Mouse (Mus musculus): ENCODE results near the gene Ccnb3.
"Not testable (repeated sequence)": the region's sequence is repeated elsewhere in the genome, so short reads cannot be mapped to it uniquely, and the experiment has no call there.

The Ccnb3 gene

GRCm38 (mm10) chrX:7041519-7041918, at the start of gene Ccnb3:
TSS of gene Ccnb3 (minus strand) at chrX:7041619.
- DNase-seq (ENCODE audit: low read depth): no peak

DNA sequence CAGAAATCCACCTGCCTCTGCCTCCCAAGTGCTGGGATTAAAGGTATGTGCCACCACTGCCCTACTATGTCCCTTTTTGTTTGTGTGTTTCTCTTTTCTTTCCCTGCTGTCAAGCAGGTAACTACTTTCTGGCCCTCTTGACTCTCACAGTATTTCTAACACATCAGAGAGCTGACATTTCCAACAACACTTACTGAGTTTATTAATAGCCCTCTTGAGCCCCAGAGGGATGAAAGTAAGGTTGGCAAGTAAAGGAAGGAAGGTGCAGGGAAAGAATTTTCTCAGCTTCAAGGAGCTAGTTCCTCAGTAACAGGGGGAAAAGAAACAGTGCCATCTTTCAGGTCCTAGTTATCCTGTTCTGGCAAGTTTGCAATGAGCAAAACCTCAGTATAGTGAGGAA, 48.9 kb upstream of the Ccnb3 start:
- DNase-seq (ENCODE audit: low read depth): no peak

GRCm38 (mm10) chrX:7085878-7086277, 44.5 kb upstream of the Ccnb3 start:
- DNase-seq (ENCODE audit: low read depth): no peak

DNA sequence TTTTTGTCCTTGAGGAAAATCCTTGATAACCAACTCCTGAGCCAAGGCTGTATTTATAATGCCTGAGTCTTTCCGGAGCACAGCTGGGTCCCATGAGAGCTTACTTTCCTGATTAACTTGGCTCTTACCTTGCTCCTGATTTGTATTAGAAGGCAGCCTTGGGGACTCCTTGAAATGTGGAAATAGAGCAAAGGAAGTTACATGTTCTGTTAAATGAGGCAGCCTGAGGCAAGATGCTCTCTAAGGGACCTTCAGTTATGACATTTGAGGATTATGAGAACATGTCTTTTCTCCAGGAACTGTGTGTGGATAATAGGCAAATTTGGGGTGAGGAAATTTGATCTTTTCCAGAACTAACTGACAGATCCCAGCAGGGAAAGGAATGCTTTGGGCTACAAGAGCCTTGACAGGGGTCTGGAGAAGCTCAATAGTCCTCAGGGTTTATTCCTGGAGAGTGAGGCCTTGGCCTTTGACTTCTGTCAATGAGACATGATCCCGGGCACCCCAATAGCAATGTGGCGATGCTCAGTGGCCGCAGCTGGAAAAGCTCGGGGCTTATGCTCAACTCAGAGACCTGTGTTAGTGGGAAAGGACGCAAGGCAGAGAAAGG, 38.5 kb upstream of the Ccnb3 start:
- DNase-seq (ENCODE audit: low read depth): no peak

DNA sequence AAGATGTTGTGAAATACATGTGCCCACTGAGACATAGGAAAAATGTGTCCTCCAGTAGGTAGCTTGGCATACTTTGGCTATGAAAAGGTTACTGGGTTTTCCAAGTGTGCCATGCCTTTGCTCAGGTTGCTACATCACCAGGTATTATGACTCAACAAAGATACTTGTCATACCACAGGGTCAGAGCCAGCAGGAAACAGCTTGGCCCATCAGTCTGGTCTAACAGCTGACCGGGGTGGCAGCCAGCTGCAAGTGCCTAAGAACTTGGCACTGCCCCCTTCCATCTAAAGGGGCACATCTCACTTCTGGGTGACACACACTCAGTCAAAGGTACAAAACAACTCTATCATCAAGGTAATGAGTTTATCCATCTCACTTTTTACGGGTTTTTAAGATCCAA, 26.6 kb upstream of the Ccnb3 start:
- no peak for DNase-seq (ENCODE audit: low read depth)

DNA sequence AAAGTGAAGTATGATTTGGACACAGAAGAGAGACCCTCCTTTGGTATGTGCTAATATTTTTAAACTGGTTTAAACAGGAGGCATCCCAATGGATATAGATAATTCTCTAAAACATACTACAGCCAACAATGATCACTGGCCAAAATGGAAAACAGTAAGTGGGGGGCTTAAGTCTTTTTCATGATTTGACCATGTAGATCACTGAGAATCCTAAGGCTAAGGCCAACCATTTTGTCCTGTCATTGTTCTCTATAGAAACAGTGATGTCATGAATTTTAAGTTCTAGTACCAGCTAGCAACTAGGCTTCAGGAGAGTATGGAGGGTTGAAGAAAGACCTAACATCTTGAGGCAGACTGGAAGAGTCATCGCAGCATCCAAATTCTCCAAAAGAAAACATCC, 25.8 kb upstream of the Ccnb3 start, which contains the start of gene Akap4:
Akap4 (plus strand) TSS at position 301 of the 400 bp plus-strand sequence.
- no peak for DNase-seq (ENCODE audit: low read depth)

DNA sequence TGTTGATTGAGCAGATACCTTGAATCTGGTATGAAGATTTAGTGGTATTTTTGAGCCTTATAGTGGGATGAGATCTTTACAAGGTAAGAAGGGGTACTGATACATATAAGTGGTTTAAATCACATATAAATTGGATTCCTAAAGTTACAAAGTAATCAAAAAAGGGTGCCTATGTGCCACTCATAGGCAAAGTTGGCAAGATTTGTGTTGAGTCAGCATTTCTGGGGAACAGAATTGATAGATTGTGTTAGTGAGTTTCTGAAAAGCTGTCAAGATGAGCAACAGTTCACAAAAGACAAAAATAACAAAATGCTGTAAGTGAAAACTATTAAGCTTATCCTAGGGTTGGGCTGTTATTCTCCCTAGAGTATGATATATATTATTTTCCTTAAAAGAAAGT, 22.7 kb upstream of the Ccnb3 start:
- no peak for DNase-seq (ENCODE audit: low read depth)

DNA sequence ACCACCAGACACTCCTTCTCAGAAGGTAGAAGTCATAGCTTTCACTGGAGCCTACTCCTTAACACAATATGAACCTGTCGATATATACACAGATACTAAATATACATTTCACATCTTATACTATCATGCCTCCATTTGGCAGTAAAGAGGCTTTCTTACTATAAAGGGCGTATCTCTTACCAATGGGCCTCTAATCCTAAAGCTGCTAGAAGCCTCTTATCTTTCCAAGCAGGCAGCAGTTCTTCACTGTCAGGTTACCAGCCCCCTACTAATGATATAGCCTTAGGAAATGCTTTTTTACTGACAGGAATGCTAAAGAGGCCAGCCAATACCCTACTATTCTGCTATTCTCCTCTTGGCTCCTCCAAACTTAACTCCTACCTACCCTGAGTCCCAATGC, 16.2 kb upstream of the Ccnb3 start:
- no peak for DNase-seq (ENCODE audit: low read depth)

- no peak for DNase-seq (ENCODE audit: low read depth)
Observed at GRCm38 (mm10) chrX:7057056-7057455, 15.6 kb upstream of the Ccnb3 start.

- DNase-seq (ENCODE audit: low read depth): not testable (repeated sequence)
Observed at GRCm38 (mm10) chrX:6983916-6984315, 57.5 kb downstream of the Ccnb3 start.

GRCm38 (mm10) chrX:6971956-6972355, 69.5 kb downstream of the Ccnb3 start:
- DNase-seq (ENCODE audit: low read depth): no peak

DNA sequence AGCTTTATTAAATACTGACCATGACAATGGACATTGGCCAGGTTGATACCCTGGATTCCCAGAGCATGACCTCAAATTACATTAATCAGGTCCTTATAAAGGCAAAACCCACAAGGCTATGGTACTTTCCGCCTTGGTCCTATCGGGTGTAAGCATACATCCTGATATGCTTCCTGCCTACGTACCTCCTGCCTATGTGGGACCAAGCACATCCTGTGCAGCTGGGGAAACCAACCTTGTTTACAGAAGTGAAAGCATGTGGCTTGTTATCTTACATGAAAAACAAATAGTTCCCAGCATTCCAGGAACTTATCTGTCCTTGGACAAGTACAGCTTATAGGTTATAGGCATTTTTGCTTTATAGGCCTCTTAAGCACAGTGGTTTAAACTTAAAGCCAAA, 72.8 kb downstream of the Ccnb3 start:
- DNase-seq (ENCODE audit: low read depth): no peak

Measured in c-Kit-positive CD71-negative TER-119-negative erythroid progenitor cells, embryonic 14.5 days (primary cell).